Mouse (Mus musculus) kidney, adult 8-10 months (tissue): ENCODE measurements around the gene Sox18.

Experiments
- DNase-seq, 2 experiments: peaks; one replicate each; pipeline ENCODE4 v3.0.0; 2022

Gene Sox18

GRCm38 (mm10) chr2:181645666-181646065 lies 25.8 kb downstream of the Sox18 start:
- no peak for DNase-seq

GRCm38 (mm10) chr2:181644361-181644760 lies 27.1 kb downstream of the Sox18 start:
- peak in 1 of 2 experiments; percentile 57 for DNase-seq

- no peak for DNase-seq
These were observed 35.6 kb downstream of the Sox18 start for GRCm38 (mm10) chr2:181635865-181636264.

GRCm38 (mm10) chr2:181632624-181633023 lies 38.8 kb downstream of the Sox18 start:
- DNase-seq, result no peak

GRCm38 (mm10) chr2:181628471-181628870 lies 43.0 kb downstream of the Sox18 start:
- no peak for DNase-seq

- peak; percentile 7 to 35 for DNase-seq
These were observed 48.0 kb downstream of the Sox18 start for GRCm38 (mm10) chr2:181623401-181623800.
